Mouse (Mus musculus) C2C12 (cell line): ENCODE measurements around the gene Pigw. TPM values are rescaled to one million over a fixed set of nuclear protein-coding genes. Genes with fewer than 3 reads are reported as not detected.
"Not testable (repeated sequence)": the region's sequence is repeated elsewhere in the genome, so short reads cannot be mapped to it uniquely, and the experiment has no call there.

Experiments
- H3K27me3 ChIP-seq: one replicate; pipeline ENCODE4 v1.6.1; 2011; ENCODE audit not compliant: control insufficient read depth, insufficient read depth, insufficient read length
- H3K36me3 ChIP-seq: one replicate; pipeline ENCODE4 v1.6.1; 2011; ENCODE audit not compliant: control insufficient read depth, insufficient read depth
- H3K4me3 ChIP-seq: one replicate; pipeline ENCODE4 v1.5.1; 2011; ENCODE audit warnings: mild to moderate bottlenecking, control low read depth; ENCODE audit not compliant: poor library complexity, insufficient read depth, severe bottlenecking
- H3K79me2 ChIP-seq: one replicate; pipeline ENCODE4 v1.6.1; 2011; ENCODE audit not compliant: control insufficient read depth, insufficient read depth
- H3K79me3 ChIP-seq: one replicate; pipeline ENCODE4 v1.6.1; 2011; ENCODE audit warnings: low read depth, control low read depth
- H3ac ChIP-seq: one replicate; pipeline ENCODE3; 2011; ENCODE audit warnings: low read depth; ENCODE audit not compliant: control insufficient read depth, insufficient read length
- CEBPB ChIP-seq: IDR thresholded peaks from one replicate; pipeline ENCODE4 v1.6.1; 2011; ENCODE audit warnings: low read depth, mild to moderate bottlenecking, control low read depth, moderate library complexity
- CTCF ChIP-seq: IDR thresholded peaks from one replicate; pipeline ENCODE4 v1.5.1; 2011; ENCODE audit not compliant: control insufficient read depth, insufficient read depth, insufficient read length
- FOSL1 ChIP-seq: IDR thresholded peaks from one replicate; pipeline ENCODE4 v1.8.0; 2011; ENCODE audit warnings: mild to moderate bottlenecking, low read length; ENCODE audit not compliant: poor library complexity, insufficient read depth, severe bottlenecking
- MAX ChIP-seq: IDR thresholded peaks from one replicate; pipeline ENCODE4 v1.6.1; 2011; ENCODE audit warnings: mild to moderate bottlenecking, control low read depth
- MYOD1 ChIP-seq: IDR thresholded peaks from one replicate; pipeline ENCODE4 v1.6.1; 2011; ENCODE audit warnings: low read depth; ENCODE audit not compliant: control insufficient read depth, insufficient read length
- MYOG ChIP-seq: IDR thresholded peaks from one replicate; pipeline ENCODE4 v1.6.1; 2011; ENCODE audit not compliant: control insufficient read depth, insufficient read length; ENCODE audit errors: extremely low read depth
- USF1 ChIP-seq: IDR thresholded peaks from one replicate; pipeline ENCODE4 v1.6.1; 2011; ENCODE audit warnings: low read depth, mild to moderate bottlenecking, control low read depth, moderate library complexity
- polyA plus RNA-seq: library from polyadenylated mRNA; unstranded; fragments of >200 nt; fragmentation: generic; extraction: Trizol; gene quantifications from one replicate; pipeline ENCODE4 v1.2.1, GENCODE M21; 2012; ENCODE audit warnings: missing spikeins

Gene Pigw
- polyA plus RNA-seq, 1 experiment = 3.9 TPM

DNA sequence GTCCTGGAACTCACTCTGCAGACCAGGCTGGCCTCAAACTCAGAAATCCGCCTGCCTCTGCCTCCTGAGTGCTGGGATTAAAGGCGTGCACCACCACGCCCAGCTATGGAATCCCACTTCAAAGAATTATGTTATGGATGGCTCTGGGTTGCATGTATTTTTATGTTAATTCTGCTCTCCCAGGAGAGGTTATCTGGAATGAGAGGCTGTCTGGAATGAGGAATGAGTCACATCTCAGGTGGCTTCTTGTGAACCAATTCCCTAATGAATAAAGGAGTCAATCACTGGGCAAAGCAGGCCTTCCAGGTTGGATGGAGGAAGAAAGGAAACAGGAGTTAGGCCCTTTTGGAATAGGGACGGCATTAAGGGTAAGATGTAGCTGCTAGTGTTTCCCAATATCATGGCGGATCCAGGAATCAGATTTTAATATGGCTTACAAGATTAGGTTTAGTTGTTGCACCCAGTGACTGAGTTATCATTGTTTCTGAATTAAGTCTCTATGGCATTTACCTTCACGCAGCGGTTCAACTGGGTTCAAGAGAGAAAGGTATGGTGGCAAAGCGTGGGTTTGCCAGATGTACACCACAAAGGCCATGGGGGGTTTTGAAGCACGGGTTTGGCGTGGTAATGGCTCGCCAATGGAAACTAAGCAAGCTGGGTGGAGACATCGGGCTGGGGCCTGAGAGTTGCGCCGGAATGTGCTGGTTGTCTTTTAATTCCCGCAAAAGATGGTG, 33.2 kb downstream of the Pigw start:
- TF ChIP-seq USF1 = no peak
- no peak for TF ChIP-seq CEBPB
- TF ChIP-seq MAX = no peak
- no peak for TF ChIP-seq FOSL1
- no peak for TF ChIP-seq CTCF
- no peak for TF ChIP-seq MYOG
- TF ChIP-seq MYOD1 = no peak
- Histone ChIP-seq H3K36me3 (peaks cover 84% of the 10 kb centered on the region), H3K79me3 (peaks cover 2% of the 10 kb centered on the region), H3ac (no peak overlapping the region), H3K79me2 (peaks cover 15% of the 10 kb centered on the region), H3K4me3 (no peak overlapping the region), H3K27me3 (no peaks in the 10 kb centered on the region)

DNA sequence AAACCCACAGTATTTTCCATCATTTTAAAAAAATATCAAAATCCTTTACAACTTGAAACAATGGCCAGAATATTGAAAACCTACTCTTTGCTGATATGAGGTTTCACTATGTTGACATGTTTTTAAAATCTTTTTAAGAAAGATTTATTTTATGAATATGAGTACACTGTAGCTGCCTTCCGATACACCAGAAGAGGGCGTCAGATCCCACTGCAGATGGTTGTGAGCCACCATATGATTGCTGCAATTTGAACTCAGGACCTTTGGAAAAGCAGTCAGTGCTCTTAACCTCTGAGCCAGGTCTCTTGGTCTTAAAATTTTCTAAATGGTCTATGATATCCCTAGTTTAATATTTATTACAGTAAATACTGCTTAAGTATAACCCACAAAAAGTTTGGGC, 40.8 kb downstream of the Pigw start:
- Histone ChIP-seq H3K4me3 (no peak overlapping the region), H3K27me3 (no peaks in the 10 kb centered on the region), H3K36me3 (peaks cover 94% of the 10 kb centered on the region), H3ac (no peak overlapping the region), H3K79me2 (peaks cover 6% of the 10 kb centered on the region), H3K79me3 (no peaks in the 10 kb centered on the region)
- TF ChIP-seq CTCF (no peak), CEBPB (no peak), USF1 (no peak), MAX (no peak), MYOG (no peak), MYOD1 (no peak)

DNA sequence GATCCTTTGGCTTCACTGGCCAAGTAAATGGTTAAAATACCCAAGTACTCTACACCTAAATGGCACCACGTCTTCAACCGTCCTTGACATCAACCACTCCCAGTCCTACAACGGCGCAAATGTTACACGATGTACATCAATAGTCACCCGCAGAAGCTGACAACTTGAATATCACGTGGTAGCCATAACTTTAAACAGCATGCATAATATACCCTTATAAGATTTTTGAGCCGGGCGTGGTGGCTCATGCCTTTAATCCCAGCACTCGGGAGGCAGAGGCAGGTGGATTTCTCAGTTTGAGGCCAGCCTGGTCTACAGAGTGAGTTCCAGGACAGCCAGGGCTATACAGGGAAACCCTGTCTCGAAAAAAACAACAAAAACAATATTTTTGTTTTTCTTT, 50.6 kb downstream of the Pigw start:
- H3K27me3 ChIP-seq, H3ac ChIP-seq, H3K4me3 ChIP-seq, H3K79me3 ChIP-seq: not testable (repeated sequence)
- H3K79me2 ChIP-seq = peaks cover 14% of the 10 kb centered on the region
- H3K36me3 ChIP-seq = peaks cover 59% of the 10 kb centered on the region

- Histone ChIP-seq H3K27me3 (no peaks in the 10 kb centered on the region), H3K79me2 (peaks cover 14% of the 10 kb centered on the region), H3K79me3 (peaks cover 7% of the 10 kb centered on the region), H3ac (peak within 1 kb of the TSS; percentile 68), H3K36me3 (peaks cover 53% of the 10 kb centered on the region), H3K4me3 (peak within 1 kb of the TSS; percentile 59)
- peak; percentile 13 for TF ChIP-seq USF1
- TF ChIP-seq MAX = peak; percentile 75
- TF ChIP-seq CEBPB = no peak
- TF ChIP-seq CTCF = no peak
Observed at GRCm38 (mm10) chr11:84828516-84829399, 51.3 kb downstream of the Pigw start, which contains the start of gene Dhrs11. Gene Dhrs11 (minus strand): TSS chr11:84828994.

DNA sequence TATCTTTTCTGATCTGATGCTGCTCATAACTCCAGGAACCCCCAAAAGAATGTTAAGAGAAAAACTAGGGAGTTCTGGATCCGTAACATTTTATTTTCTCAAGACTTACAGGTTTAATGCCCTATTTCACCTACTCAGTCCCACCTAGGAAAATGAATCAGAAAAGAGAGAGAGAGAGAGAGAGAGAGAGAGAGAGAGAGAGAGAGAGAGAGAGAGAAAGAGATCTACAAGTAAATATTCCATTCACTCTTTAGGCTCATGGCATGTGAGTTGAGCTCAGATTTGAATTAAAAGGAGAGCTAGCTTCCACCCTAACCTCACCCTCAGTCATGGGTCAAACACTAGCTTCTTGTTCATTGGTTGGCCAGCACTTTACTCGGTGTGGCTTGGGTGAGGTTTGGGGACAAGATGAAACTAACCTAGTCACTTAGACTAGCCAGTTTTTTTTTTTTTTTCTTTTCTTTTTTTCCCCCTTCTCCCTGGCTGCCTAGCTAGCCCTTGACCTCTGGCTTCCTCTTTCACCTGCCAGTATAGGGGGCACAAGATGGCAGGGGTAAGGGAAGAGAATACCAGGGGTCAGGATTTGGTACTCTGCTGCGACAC, 52.1 kb downstream of the Pigw start:
- H3K36me3 ChIP-seq = peaks cover 46% of the 10 kb centered on the region
- peaks cover 14% of the 10 kb centered on the region for H3K79me2 ChIP-seq
- H3K4me3 ChIP-seq = peak overlapping the region; percentile 59
- H3K79me3 ChIP-seq = peaks cover 7% of the 10 kb centered on the region
- no peaks in the 10 kb centered on the region for H3K27me3 ChIP-seq
- no peak overlapping the region for H3ac ChIP-seq
- TF ChIP-seq CEBPB (no peak), CTCF (no peak), MYOG (no peak), MYOD1 (no peak), USF1 (no peak), MAX (no peak), FOSL1 (no peak)

GRCm38 (mm10) chr11:84827492-84827891, 52.6 kb downstream of the Pigw start:
- TF ChIP-seq MAX (no peak), FOSL1 (no peak), MYOG (no peak), CEBPB (no peak), MYOD1 (no peak)
- peaks cover 7% of the 10 kb centered on the region for H3K79me3 ChIP-seq
- peaks cover 14% of the 10 kb centered on the region for H3K79me2 ChIP-seq
- H3K27me3 ChIP-seq = no peaks in the 10 kb centered on the region
- no peak overlapping the region for H3K4me3 ChIP-seq
- peaks cover 42% of the 10 kb centered on the region for H3K36me3 ChIP-seq
- H3ac ChIP-seq = no peak overlapping the region
